Mouse (Mus musculus) liver, adult 2 months (tissue): ENCODE measurements around the gene Litaf.

Experiments
- CTCF ChIP-seq: fragments of 200-500 bp; IDR thresholded peaks from 2 replicates; pipeline ENCODE4 v1.5.1; 2011; ENCODE audit warnings: low read depth, low read length, control low read depth
- POLR2A ChIP-seq: fragments of 200-500 bp; IDR thresholded peaks from 2 replicates; pipeline ENCODE4 v1.6.1; 2011; ENCODE audit warnings: low read length, control low read depth; ENCODE audit not compliant: insufficient read depth; ENCODE audit errors: extremely low read depth

- TF ChIP-seq CTCF (no peak), POLR2A (no peak)
Measured at GRCm38 (mm10) chr16:11084181-11084580, 18.2 kb upstream of the Litaf start.
